Mouse (Mus musculus) heart, embryonic 14.5 days (tissue): ENCODE measurements around the gene Gpr18. TPM values are rescaled to one million over a fixed set of nuclear protein-coding genes. Genes with fewer than 3 reads are reported as not detected.

Experiments used
- ATAC-seq: fragments of 200-750 bp; cut with Nextera tagmentation; 2 replicates; pipeline ENCODE4 v1.8.0; 2017; ENCODE audit warnings: low read depth, moderate TSS enrichment; ENCODE audit not compliant: insufficient number of reproducible peaks, insufficient read depth, low FRiP score
- H3K27ac ChIP-seq, 2 experiments: fragments of 200-500 bp in 1 of 2; fragments of 300-500 bp in 1 of 2; sonication (generic) in 1 of 2; replicated peaks in 1 of 2; 2 replicates each; pipeline ENCODE4 v1.5.1; 2012 to 2014; ENCODE audit warnings: low read depth in 2 of 2, low read length in 2 of 2, control low read depth in 1 of 2, mild to moderate bottlenecking in 1 of 2, mixed read lengths in 1 of 2; ENCODE audit not compliant: control insufficient read depth in 1 of 2, insufficient read depth in 1 of 2
- H3K27me3 ChIP-seq: fragments of 300-500 bp; sonication (generic); 2 replicates; pipeline ENCODE4 v1.6.1; 2014; ENCODE audit warnings: mild to moderate bottlenecking, low read length, control low read depth; ENCODE audit not compliant: control insufficient read depth, insufficient read depth
- H3K36me3 ChIP-seq: fragments of 300-500 bp; sonication (generic); 2 replicates; pipeline ENCODE4 v1.6.1; 2014; ENCODE audit warnings: mild to moderate bottlenecking, control low read depth, low read length, mixed read lengths; ENCODE audit not compliant: control insufficient read depth, insufficient read depth
- H3K4me1 ChIP-seq, 2 experiments: fragments of 200-500 bp in 1 of 2; fragments of 300-500 bp in 1 of 2; sonication (generic) in 1 of 2; 2 replicates each; pipeline ENCODE4 v1.6.1; 2012 to 2014; ENCODE audit warnings: low read length in 2 of 2, control low read depth in 1 of 2, mixed read lengths in 1 of 2; ENCODE audit not compliant: control insufficient read depth in 2 of 2, insufficient read depth in 2 of 2
- H3K4me2 ChIP-seq: fragments of 300-500 bp; sonication (generic); 2 replicates; pipeline ENCODE4 v1.6.1; 2014; ENCODE audit warnings: mild to moderate bottlenecking, low read length
- H3K4me3 ChIP-seq, 2 experiments: fragments of 200-500 bp in 1 of 2; fragments of 300-500 bp in 1 of 2; sonication (generic) in 1 of 2; 2 replicates each; pipeline ENCODE4 v1.5.1; 2012 to 2014; ENCODE audit warnings: low read length in 2 of 2, mild to moderate bottlenecking in 2 of 2, control low read depth in 1 of 2, low read depth in 1 of 2, moderate library complexity in 1 of 2; ENCODE audit not compliant: control insufficient read depth in 1 of 2, insufficient read depth in 1 of 2
- H3K9ac ChIP-seq: fragments of 300-500 bp; sonication (generic); 2 replicates; pipeline ENCODE4 v1.6.1; 2014; ENCODE audit warnings: mild to moderate bottlenecking, low read length
- H3K9me3 ChIP-seq: fragments of 300-500 bp; sonication (generic); 2 replicates; pipeline ENCODE4 v1.6.1; 2016; ENCODE audit warnings: low read length, control low read depth; ENCODE audit not compliant: control insufficient read depth
- WGBS: fragments of 180-500 bp; shearing (Covaris S2); extraction: QIAGEN DNeasy Blood & Tissue Kit; methylation state at CpG from one replicate; pipeline ENCODE4 v1.1.7; 2014; 5-methylcytosine and 5-hydroxymethylcytosine counted together
- polyA plus RNA-seq: library from polyadenylated mRNA; unstranded; fragments of >200 nt; fragmentation: Nextera tagmentation; extraction: Ambion mirVana; gene quantifications from 2 replicates; pipeline ENCODE4 v1.2.1, GENCODE M21; 2014

Gpr18 gene
- polyA plus RNA-seq, 1 experiment from 2014 or later: not detected

DNA sequence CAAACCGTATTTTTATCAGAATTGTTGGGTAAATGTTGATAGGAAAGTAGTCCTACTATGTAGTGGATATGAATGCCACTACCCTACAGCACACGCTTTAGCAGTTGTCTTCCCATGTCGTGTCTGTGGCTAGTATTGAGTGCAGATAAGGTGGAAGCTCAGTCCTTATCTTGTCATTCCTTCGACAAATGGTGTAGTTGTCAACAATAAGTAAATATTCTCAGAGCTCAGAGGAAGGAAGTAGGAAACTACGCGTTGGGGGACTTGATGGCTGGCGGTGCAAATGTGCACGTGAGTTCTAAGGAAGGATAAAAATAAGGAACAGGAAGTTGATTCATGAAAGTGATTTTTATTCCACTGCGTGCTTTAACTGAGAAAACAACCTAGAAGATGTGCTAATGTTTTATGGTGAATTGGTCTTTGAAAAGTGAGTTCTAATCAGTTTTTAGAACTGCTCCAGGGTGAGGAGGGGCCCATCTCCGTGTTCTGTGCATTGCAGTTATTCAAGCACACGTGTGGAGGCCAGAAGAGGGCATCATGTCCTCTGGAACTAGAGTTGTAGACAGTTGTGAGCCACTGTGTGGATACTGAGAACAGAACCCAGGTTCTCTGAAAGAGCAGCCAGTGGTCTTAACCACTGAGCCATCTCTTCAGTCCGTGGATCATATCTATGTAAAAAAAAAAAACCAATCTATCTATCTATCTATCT lies 13.8 kb upstream of the Gpr18 start:
- Histone ChIP-seq H3K4me3 (no peak overlapping the region), H3K4me2 (no peak overlapping the region), H3K4me1 (peaks cover 2 to 20% of the 10 kb centered on the region in 2 experiments), H3K27ac (peak overlapping the region; percentile 22 to 47; a peak in 1 of 4 replicates), H3K9me3 (no peaks in the 10 kb centered on the region), H3K9ac (no peak overlapping the region), H3K27me3 (no peaks in the 10 kb centered on the region), H3K36me3 (peaks cover 7% of the 10 kb centered on the region)
- no peak for ATAC-seq
- 54% methylated on average over 12 of the region's 12 CpGs for WGBS

GRCm38 (mm10) chr14:121928375-121929137 lies 13.0 kb upstream of the Gpr18 start:
- ATAC-seq: no peak
- Histone ChIP-seq H3K4me1 (peaks cover 2 to 20% of the 10 kb centered on the region in 2 experiments), H3K9ac (peak overlapping the region; percentile 38), H3K27ac (peak overlapping the region; percentile 10 to 47; a peak in 3 of 4 replicates), H3K9me3 (no peaks in the 10 kb centered on the region), H3K36me3 (no peaks in the 10 kb centered on the region), H3K4me3 (no peak overlapping the region), H3K27me3 (no peaks in the 10 kb centered on the region), H3K4me2 (no peak overlapping the region)
- 51% methylated on average over 8 of the region's 8 CpGs for WGBS

- no peaks in the 10 kb centered on the region for H3K36me3 ChIP-seq
- 91% methylated on average over 8 of the region's 8 CpGs for WGBS
- no peak for ATAC-seq
Measured at GRCm38 (mm10) chr14:121927451-121927850, 11.9 kb upstream of the Gpr18 start.

GRCm38 (mm10) chr14:121926901-121927300 lies 11.3 kb upstream of the Gpr18 start:
- ATAC-seq: no peak
- Histone ChIP-seq H3K9ac (no peak overlapping the region), H3K4me1 (peaks cover 2 to 20% of the 10 kb centered on the region in 2 experiments), H3K4me3 (no peak overlapping the region), H3K4me2 (no peak overlapping the region), H3K27ac (no peak overlapping the region), H3K9me3 (no peaks in the 10 kb centered on the region), H3K27me3 (no peaks in the 10 kb centered on the region), H3K36me3 (no peaks in the 10 kb centered on the region)
- 81% methylated on average over 6 of the region's 6 CpGs for WGBS

More at GRCm38 (mm10) chr14:121927451-121927850, 11.9 kb upstream of the Gpr18 start:
- H3K4me1 ChIP-seq: peaks cover 2 to 20% of the 10 kb centered on the region in 2 experiments
- H3K27me3 ChIP-seq: no peaks in the 10 kb centered on the region
- no peak overlapping the region for H3K4me2 ChIP-seq
- H3K9ac ChIP-seq: no peak overlapping the region
- H3K27ac ChIP-seq: no peak overlapping the region
- H3K4me3 ChIP-seq: no peak overlapping the region
- no peaks in the 10 kb centered on the region for H3K9me3 ChIP-seq

- no peak for ATAC-seq
- no peak overlapping the region for H3K9ac ChIP-seq
- no peak overlapping the region for H3K27ac ChIP-seq
Measured at GRCm38 (mm10) chr14:121924876-121925275, 9.3 kb upstream of the Gpr18 start.

DNA sequence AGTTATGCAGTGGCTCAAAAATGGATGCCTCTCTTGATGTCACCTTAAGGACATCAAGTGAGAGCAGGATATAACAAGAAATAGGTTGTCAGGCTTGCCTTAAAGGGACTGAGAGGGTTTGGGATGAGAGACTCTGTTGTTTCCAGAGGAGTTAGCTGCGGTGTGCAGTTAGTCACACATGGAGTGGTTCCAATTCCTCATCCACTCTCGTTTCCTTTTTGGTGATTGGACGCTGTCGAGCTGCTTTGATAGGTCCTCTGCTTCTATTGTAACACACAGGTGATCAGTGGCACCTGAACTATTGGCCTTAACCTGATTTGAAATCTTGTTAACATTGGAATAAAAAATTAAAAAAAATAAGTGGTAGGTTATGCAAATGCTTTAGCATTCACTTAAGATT lies 7.2 kb upstream of the Gpr18 start:
- Histone ChIP-seq H3K27me3 (no peaks in the 10 kb centered on the region), H3K9me3 (no peaks in the 10 kb centered on the region), H3K4me3 (no peak overlapping the region), H3K4me1 (peaks cover 4 to 23% of the 10 kb centered on the region in 2 experiments), H3K4me2 (no peak overlapping the region), H3K36me3 (no peaks in the 10 kb centered on the region), H3K27ac (no peak overlapping the region), H3K9ac (no peak overlapping the region)
- 74% methylated on average over 4 of the region's 4 CpGs for WGBS
- ATAC-seq: no peak

More at GRCm38 (mm10) chr14:121924876-121925275, 9.3 kb upstream of the Gpr18 start:
- Histone ChIP-seq H3K4me3 (no peak overlapping the region), H3K4me1 (peaks cover 4 to 30% of the 10 kb centered on the region in 2 experiments), H3K27me3 (no peaks in the 10 kb centered on the region), H3K9me3 (no peaks in the 10 kb centered on the region), H3K4me2 (no peak overlapping the region), H3K36me3 (no peaks in the 10 kb centered on the region)
- 52% methylated on average over 6 of the region's 6 CpGs for WGBS

DNA sequence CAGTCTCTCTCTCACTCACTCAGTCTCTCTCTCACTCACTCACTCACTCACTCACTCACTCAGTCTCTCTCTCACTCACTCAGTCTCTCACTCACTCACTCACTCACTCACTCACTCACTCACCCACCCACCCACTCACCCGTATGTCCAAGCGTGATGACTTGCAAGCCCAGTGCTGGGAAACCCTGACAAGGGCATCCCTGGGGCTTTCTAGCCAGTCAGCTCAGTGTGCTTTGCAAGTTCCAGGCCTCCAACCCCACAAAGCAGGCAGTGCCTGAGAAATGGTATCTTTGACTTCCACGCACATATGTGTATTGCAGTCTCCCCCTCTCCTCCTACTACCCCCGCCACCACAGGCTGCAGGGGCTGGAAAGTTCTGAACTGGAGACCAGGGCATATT lies 6.4 kb upstream of the Gpr18 start:
- WGBS: 85% methylated on average over 4 of the region's 4 CpGs
- H3K9me3 ChIP-seq: no peaks in the 10 kb centered on the region
- ATAC-seq: no peak

More for the DNA sequence above, 6.4 kb upstream of the Gpr18 start:
- Histone ChIP-seq H3K4me2 (no peak overlapping the region), H3K4me3 (no peak overlapping the region), H3K9ac (no peak overlapping the region), H3K36me3 (peaks cover 6% of the 10 kb centered on the region), H3K27me3 (no peaks in the 10 kb centered on the region), H3K27ac (no peak overlapping the region), H3K4me1 (peaks cover 4 to 23% of the 10 kb centered on the region in 2 experiments)
